Mouse (Mus musculus): ENCODE results near the gene Cd300ld3. TPM values are rescaled to one million over a fixed set of nuclear protein-coding genes. Genes with fewer than 3 reads are reported as not detected.

The Cd300ld3 gene
- polyA plus RNA-seq, 1 experiment from 2014 or later, result not detected

Other genes starting within 250 kb of the Cd300ld3 start
- not detected in 2 replicates for gene Gpr142, start 249.5 kb downstream of the Cd300ld3 start, polyA plus RNA-seq (2015; fragmentation: Nextera tagmentation; extraction: Ambion mirVana)
- gene Gprc5c, start 197.3 kb downstream of the Cd300ld3 start, polyA plus RNA-seq (2015; fragmentation: Nextera tagmentation; extraction: Ambion mirVana), result 15.9 and 19.0 TPM in 2 replicates
- 7.3 and 7.8 TPM in 2 replicates for gene Cd300a, start 158.4 kb downstream of the Cd300ld3 start, polyA plus RNA-seq (2015; fragmentation: Nextera tagmentation; extraction: Ambion mirVana)
- gene Cd300lb, start 114.0 kb downstream of the Cd300ld3 start, polyA plus RNA-seq (2015; fragmentation: Nextera tagmentation; extraction: Ambion mirVana), result 1.3 and 1.5 TPM in 2 replicates
- not detected in 2 replicates for gene Cd300c, start 79.3 kb downstream of the Cd300ld3 start, polyA plus RNA-seq (2015; fragmentation: Nextera tagmentation; extraction: Ambion mirVana)
- gene Cd300ld, start 58.5 kb downstream of the Cd300ld3 start, polyA plus RNA-seq (2015; fragmentation: Nextera tagmentation; extraction: Ambion mirVana), result 1.2 and 1.3 TPM in 2 replicates
- 8.7 and 9.5 TPM in 2 replicates for gene Cd300c2, start 46.5 kb downstream of the Cd300ld3 start, polyA plus RNA-seq (2015; fragmentation: Nextera tagmentation; extraction: Ambion mirVana)
- not detected in 2 replicates for gene Cd300ld2, start 32.2 kb downstream of the Cd300ld3 start, polyA plus RNA-seq (2015; fragmentation: Nextera tagmentation; extraction: Ambion mirVana)
- gene Cd300ld4, start 21.4 kb downstream of the Cd300ld3 start, polyA plus RNA-seq (2015; fragmentation: Nextera tagmentation; extraction: Ambion mirVana), result not detected in 2 replicates
- not detected in 2 replicates for gene Cd300ld5, start 10.6 kb downstream of the Cd300ld3 start, polyA plus RNA-seq (2015; fragmentation: Nextera tagmentation; extraction: Ambion mirVana)
- 0.67 and 0.89 TPM in 2 replicates for gene Cd300e, start 13.8 kb upstream of the Cd300ld3 start, polyA plus RNA-seq (2015; fragmentation: Nextera tagmentation; extraction: Ambion mirVana)
- 2.2 and 2.3 TPM in 2 replicates for gene Rab37, start 43.0 kb upstream of the Cd300ld3 start, polyA plus RNA-seq (2015; fragmentation: Nextera tagmentation; extraction: Ambion mirVana)
- 4.5 and 4.8 TPM in 2 replicates for gene Cd300lf, start 85.6 kb upstream of the Cd300ld3 start, polyA plus RNA-seq (2015; fragmentation: Nextera tagmentation; extraction: Ambion mirVana)
- 76.4 and 82.1 TPM in 2 replicates for gene Slc9a3r1, start 114.9 kb upstream of the Cd300ld3 start, polyA plus RNA-seq (2015; fragmentation: Nextera tagmentation; extraction: Ambion mirVana)
- 5.1 and 6.0 TPM in 2 replicates for gene Tmem104, start 139.1 kb upstream of the Cd300ld3 start, polyA plus RNA-seq (2015; fragmentation: Nextera tagmentation; extraction: Ambion mirVana)
- gene Nat9, start 139.4 kb upstream of the Cd300ld3 start, polyA plus RNA-seq (2015; fragmentation: Nextera tagmentation; extraction: Ambion mirVana), result 9.9 and 11.6 TPM in 2 replicates
- 0.05 TPM in 2 replicates for gene Grin2c, start 218.8 kb upstream of the Cd300ld3 start, polyA plus RNA-seq (2015; fragmentation: Nextera tagmentation; extraction: Ambion mirVana)
- 19.5 and 21.1 TPM in 2 replicates for gene Fdxr, start 228.6 kb upstream of the Cd300ld3 start, polyA plus RNA-seq (2015; fragmentation: Nextera tagmentation; extraction: Ambion mirVana)
- 3.4 and 4.1 TPM in 2 replicates for gene Fads6, start 249.3 kb upstream of the Cd300ld3 start, polyA plus RNA-seq (2015; fragmentation: Nextera tagmentation; extraction: Ambion mirVana)

Data from liver, embryonic 15.5 days (tissue).